Mouse (Mus musculus) liver, embryonic 11.5 days (tissue): ENCODE data around the gene Dclk1. TPM values are rescaled to one million over a fixed set of nuclear protein-coding genes. Genes with fewer than 3 reads are reported as not detected.

Experiments
- ATAC-seq: fragments of 200-750 bp; cut with Nextera tagmentation; replicated peaks from 2 replicates; pipeline ENCODE4 v1.8.0; 2017; ENCODE audit warnings: moderate number of reproducible peaks, mild to moderate bottlenecking, moderate TSS enrichment, moderate library complexity; ENCODE audit not compliant: low FRiP score
- DNase-seq: peaks from one replicate; pipeline ENCODE4 v3.0.0-alpha.2; 2017; ENCODE audit warnings: low spot score
- H3K27ac ChIP-seq: fragments of 300-500 bp; sonication (generic); 2 replicates; pipeline ENCODE4 v1.5.1; 2014; ENCODE audit warnings: mild to moderate bottlenecking, low read depth, low read length, control low read depth
- H3K27me3 ChIP-seq: fragments of 300-500 bp; sonication (generic); replicated peaks from 2 replicates; pipeline ENCODE4 v1.6.1; 2014; ENCODE audit warnings: low read length, mixed read lengths; ENCODE audit not compliant: control insufficient read depth, insufficient read depth
- H3K36me3 ChIP-seq: fragments of 300-500 bp; sonication (generic); 2 replicates; pipeline ENCODE4 v1.6.1; 2014; ENCODE audit warnings: mild to moderate bottlenecking, low read length, moderate library complexity, mixed read lengths; ENCODE audit not compliant: control insufficient read depth, insufficient read depth
- H3K4me1 ChIP-seq: fragments of 300-500 bp; sonication (generic); replicated peaks from 2 replicates; pipeline ENCODE4 v1.6.1; 2014; ENCODE audit warnings: low read length, mixed read lengths; ENCODE audit not compliant: control insufficient read depth, insufficient read depth
- H3K4me2 ChIP-seq: fragments of 300-500 bp; sonication (generic); 2 replicates; pipeline ENCODE4 v1.6.1; 2014; ENCODE audit warnings: mild to moderate bottlenecking, control low read depth, moderate library complexity
- H3K4me3 ChIP-seq: fragments of 300-500 bp; sonication (generic); 2 replicates; pipeline ENCODE4 v1.5.1; 2014; ENCODE audit warnings: low read depth, low read length, control low read depth
- H3K9ac ChIP-seq: fragments of 300-500 bp; sonication (generic); 2 replicates; pipeline ENCODE4 v1.6.1; 2014; ENCODE audit warnings: low read depth, low read length, control low read depth
- H3K9me3 ChIP-seq: fragments of 300-500 bp; sonication (generic); 2 replicates; pipeline ENCODE4 v1.6.1; 2016; ENCODE audit warnings: low read length, inconsistent platforms, mixed read lengths; ENCODE audit not compliant: control insufficient read depth
- WGBS: fragments of 180-500 bp; shearing (Covaris S2); extraction: QIAGEN DNeasy Blood & Tissue Kit; methylation state at CpG from one replicate; pipeline ENCODE4 v1.1.7; 2014; 5-methylcytosine and 5-hydroxymethylcytosine counted together
- polyA plus RNA-seq: library from polyadenylated mRNA; unstranded; fragments of >200 nt; fragmentation: Nextera tagmentation; extraction: Ambion mirVana; gene quantifications from 2 replicates; pipeline ENCODE4 v1.2.1, GENCODE M21; 2014

Dclk1 gene
- polyA plus RNA-seq, 1 experiment from 2014 or later: 3.3 TPM

GRCm38 (mm10) chr3:55451035-55451434 lies 208.9 kb downstream of the Dclk1 start:
- Histone ChIP-seq H3K4me2 (no peak overlapping the region), H3K9me3 (no peaks in the 10 kb centered on the region), H3K36me3 (no peaks in the 10 kb centered on the region), H3K27me3 (no peaks in the 10 kb centered on the region), H3K4me1 (no peaks in the 10 kb centered on the region), H3K9ac (no peak overlapping the region), H3K27ac (no peak overlapping the region), H3K4me3 (no peak overlapping the region)
- 91% methylated on average over 14 of the region's 14 CpGs for WGBS
- no peak for ATAC-seq
- no peak for DNase-seq

GRCm38 (mm10) chr3:55451877-55452276 lies 209.7 kb downstream of the Dclk1 start:
- no peak overlapping the region for H3K27ac ChIP-seq
- no peaks in the 10 kb centered on the region for H3K36me3 ChIP-seq
- H3K9ac ChIP-seq: no peak overlapping the region
- DNase-seq: no peak
- no peaks in the 10 kb centered on the region for H3K27me3 ChIP-seq
- no peak overlapping the region for H3K4me3 ChIP-seq
- H3K9me3 ChIP-seq: no peaks in the 10 kb centered on the region
- 69% methylated on average over 3 of the region's 3 CpGs for WGBS
- H3K4me1 ChIP-seq: no peaks in the 10 kb centered on the region
- no peak overlapping the region for H3K4me2 ChIP-seq
- ATAC-seq: no peak

GRCm38 (mm10) chr3:55452464-55452863 lies 210.3 kb downstream of the Dclk1 start:
- H3K9me3 ChIP-seq: no peaks in the 10 kb centered on the region
- H3K4me1 ChIP-seq: no peaks in the 10 kb centered on the region
- no peak overlapping the region for H3K4me2 ChIP-seq
- WGBS: 81% methylated on average over 2 of the region's 2 CpGs
- no peak overlapping the region for H3K9ac ChIP-seq
- H3K27me3 ChIP-seq: no peaks in the 10 kb centered on the region
- DNase-seq (no peak), ATAC-seq (no peak)
- H3K36me3 ChIP-seq: no peaks in the 10 kb centered on the region
- H3K27ac ChIP-seq: no peak overlapping the region
- no peak overlapping the region for H3K4me3 ChIP-seq

GRCm38 (mm10) chr3:55461092-55461491 lies 218.9 kb downstream of the Dclk1 start:
- Histone ChIP-seq H3K9me3 (no peaks in the 10 kb centered on the region), H3K27ac (no peak overlapping the region), H3K4me2 (no peak overlapping the region; the same call in 1 of the 2 replicates), H3K27me3 (no peaks in the 10 kb centered on the region), H3K36me3 (no peaks in the 10 kb centered on the region), H3K4me3 (no peak overlapping the region), H3K9ac (no peak overlapping the region), H3K4me1 (no peaks in the 10 kb centered on the region)
- DNase-seq: no peak
- 59% methylated on average over 3 of the region's 3 CpGs for WGBS
- no peak for ATAC-seq

GRCm38 (mm10) chr3:55461685-55462655 lies 219.8 kb downstream of the Dclk1 start:
- ATAC-seq: no peak
- 5% methylated on average over 17 of the region's 17 CpGs for WGBS
- H3K9ac ChIP-seq: no peak overlapping the region
- no peaks in the 10 kb centered on the region for H3K9me3 ChIP-seq
- H3K4me3 ChIP-seq: no peak overlapping the region
- no peaks in the 10 kb centered on the region for H3K36me3 ChIP-seq
- H3K27ac ChIP-seq: no peak overlapping the region
- H3K4me1 ChIP-seq: no peaks in the 10 kb centered on the region
- H3K4me2 ChIP-seq: peak overlapping the region; percentile 46
- H3K27me3 ChIP-seq: no peaks in the 10 kb centered on the region
- no peak for DNase-seq

GRCm38 (mm10) chr3:55462904-55463668 lies 220.9 kb downstream of the Dclk1 start:
- no peak for DNase-seq
- no peaks in the 10 kb centered on the region for H3K27me3 ChIP-seq
- no peak overlapping the region for H3K9ac ChIP-seq
- no peak overlapping the region for H3K27ac ChIP-seq
- no peak overlapping the region for H3K4me2 ChIP-seq
- no peak overlapping the region for H3K4me3 ChIP-seq
- H3K9me3 ChIP-seq: no peaks in the 10 kb centered on the region
- WGBS: 86% methylated on average over 4 of the region's 4 CpGs
- no peaks in the 10 kb centered on the region for H3K36me3 ChIP-seq
- ATAC-seq: no peak
- no peaks in the 10 kb centered on the region for H3K4me1 ChIP-seq

- 71% methylated on average over 3 of the region's 3 CpGs for WGBS
- no peak overlapping the region for H3K4me2 ChIP-seq
- H3K4me3 ChIP-seq: no peak overlapping the region
- no peak overlapping the region for H3K27ac ChIP-seq
- no peaks in the 10 kb centered on the region for H3K4me1 ChIP-seq
- no peaks in the 10 kb centered on the region for H3K27me3 ChIP-seq
- no peak for DNase-seq
- no peaks in the 10 kb centered on the region for H3K36me3 ChIP-seq
- no peaks in the 10 kb centered on the region for H3K9me3 ChIP-seq
- no peak overlapping the region for H3K9ac ChIP-seq
- ATAC-seq: no peak
Measured at GRCm38 (mm10) chr3:55464226-55464625, 222.1 kb downstream of the Dclk1 start.

- Histone ChIP-seq H3K4me3 (no peak overlapping the region), H3K27ac (no peak overlapping the region), H3K36me3 (no peaks in the 10 kb centered on the region), H3K27me3 (no peaks in the 10 kb centered on the region), H3K4me2 (no peak overlapping the region), H3K4me1 (no peaks in the 10 kb centered on the region), H3K9me3 (no peaks in the 10 kb centered on the region), H3K9ac (no peak overlapping the region)
- ATAC-seq: no peak
- no peak for DNase-seq
- WGBS: 82% methylated on average over 8 of the region's 8 CpGs
Measured at GRCm38 (mm10) chr3:55465785-55466184, 223.6 kb downstream of the Dclk1 start.
